Comparison of ENCODE assay signal across 8 mouse cellular contexts in the genomic region with DNA sequence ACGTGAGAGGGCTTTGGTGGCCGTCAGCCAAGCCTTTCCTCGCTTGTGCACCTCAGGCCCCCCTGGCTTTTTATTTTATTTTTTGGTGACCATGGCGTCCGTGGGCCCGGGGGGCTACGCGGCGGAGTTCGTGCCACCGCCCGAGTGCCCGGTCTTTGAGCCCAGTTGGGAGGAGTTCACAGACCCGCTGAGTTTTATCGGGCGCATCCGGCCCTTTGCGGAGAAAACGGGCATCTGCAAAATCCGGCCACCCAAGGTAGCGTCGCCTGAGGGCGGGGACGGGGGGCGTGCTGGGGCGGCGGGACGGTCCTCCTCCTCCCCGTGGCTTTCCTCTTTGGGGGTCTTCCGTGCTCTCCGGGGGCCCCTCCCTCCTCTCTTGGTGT. TPM values are rescaled to one million over a fixed set of nuclear protein-coding genes. Genes with fewer than 3 reads are reported as not detected.
DNase-seq lines count a peak whose midpoint lies in the region; ATAC-seq lines count a peak whose summit lies in the region.

No protein-coding gene starts in this region.

- DNase-seq in kidney, adult 8-10 months: no peak
- DNase-seq in c-Kit-positive CD71-negative TER-119-negative erythroid progenitor cells, embryonic 14.5 days (ENCODE audit: low read depth): peak; percentile 20
- DNase-seq in midbrain, embryonic 14.5 days: no peak
- DNase-seq in gastrocnemius, adult 8-10 months (ENCODE audit: low spot score in 2 of 2): no peak
- no peak for DNase-seq in left cerebral cortex, postnatal 25 days (ENCODE audit: low spot score in 2 of 2)

- H3K9ac ChIP-seq in kidney, embryonic 14.5 days (ENCODE audit: low read depth, low read length): peak overlapping the region; percentile 92
- H3K9ac ChIP-seq in hindbrain, embryonic 16.5 days (ENCODE audit: low read depth, low read length): peak overlapping the region; percentile 88
- peak overlapping the region; percentile 86 for H3K9ac ChIP-seq in midbrain, embryonic 14.5 days (replicated peaks; ENCODE audit: low read length)

- WGBS in kidney, embryonic 14.5 days: under 1% methylated on average over 31 of the region's 31 CpGs
- WGBS in hindbrain, embryonic 16.5 days: under 1% methylated on average over 29 of the region's 31 CpGs
- WGBS in midbrain, embryonic 14.5 days: under 1% methylated on average over 31 of the region's 31 CpGs

- H3K27me3 ChIP-seq in kidney, embryonic 14.5 days (ENCODE audit: control insufficient read depth, insufficient read depth, low read length): no peaks in the 10 kb centered on the region
- H3K27me3 ChIP-seq in hindbrain, embryonic 16.5 days (replicated peaks; ENCODE audit: control insufficient read depth, insufficient read depth, low read length): no peaks in the 10 kb centered on the region
- no peaks in the 10 kb centered on the region for H3K27me3 ChIP-seq in midbrain, embryonic 14.5 days (ENCODE audit: control insufficient read depth, insufficient read depth, low read length)

- H3K4me2 ChIP-seq in kidney, embryonic 14.5 days (replicated peaks; ENCODE audit: low read depth, low read length): peak overlapping the region; percentile 91
- peak overlapping the region; percentile 86 for H3K4me2 ChIP-seq in hindbrain, embryonic 16.5 days (ENCODE audit: low read length)
- peak overlapping the region; percentile 64 for H3K4me2 ChIP-seq in midbrain, embryonic 14.5 days (ENCODE audit: low read length)

- H3K27ac ChIP-seq in kidney, embryonic 14.5 days (ENCODE audit: low read depth, low read length): peak overlapping the region; percentile 96
- peak overlapping the region; percentile 92 for H3K27ac ChIP-seq in hindbrain, embryonic 16.5 days (ENCODE audit: low read depth, low read length)
- H3K27ac ChIP-seq in midbrain, embryonic 14.5 days (replicated peaks; ENCODE audit: low read depth, low read length): peak overlapping the region; percentile 96

- peaks cover 23% of the 10 kb centered on the region for H3K36me3 ChIP-seq in kidney, embryonic 14.5 days (ENCODE audit: control insufficient read depth, insufficient read depth, low read length)
- peaks cover 15% of the 10 kb centered on the region for H3K36me3 ChIP-seq in hindbrain, embryonic 16.5 days (ENCODE audit: control insufficient read depth, insufficient read depth, low read length)
- H3K36me3 ChIP-seq in midbrain, embryonic 14.5 days (ENCODE audit: control insufficient read depth, insufficient read depth, low read length): peaks cover 28% of the 10 kb centered on the region

- peaks cover 9% of the 10 kb centered on the region for H3K4me1 ChIP-seq in kidney, embryonic 14.5 days (ENCODE audit: control insufficient read depth, insufficient read depth, low read length)
- peaks cover 15% of the 10 kb centered on the region for H3K4me1 ChIP-seq in hindbrain, embryonic 16.5 days (ENCODE audit: control insufficient read depth, insufficient read depth, low read depth, low read length)
- H3K4me1 ChIP-seq in midbrain, embryonic 14.5 days (ENCODE audit: control insufficient read depth, insufficient read depth, low read length): peaks cover 19% of the 10 kb centered on the region

- intact Hi-C loops in left cerebral cortex, postnatal 25 days (cut with DNase I): no loop called here

- no peaks in the 10 kb centered on the region for H3K9me3 ChIP-seq in kidney, embryonic 14.5 days (ENCODE audit: control insufficient read depth, low read length)
- H3K9me3 ChIP-seq in hindbrain, embryonic 16.5 days (ENCODE audit: control insufficient read depth, low read length): no peaks in the 10 kb centered on the region
- no peaks in the 10 kb centered on the region for H3K9me3 ChIP-seq in midbrain, embryonic 14.5 days (ENCODE audit: control insufficient read depth, low read length)

- peak; percentile 53 for ATAC-seq in kidney, embryonic 14.5 days (ENCODE audit: low FRiP score, low TSS enrichment)
- ATAC-seq in hindbrain, embryonic 16.5 days: peak; percentile 5
- ATAC-seq in midbrain, embryonic 14.5 days (ENCODE audit: low FRiP score, low TSS enrichment): peak; percentile 34
- ATAC-seq in CD4-positive, CD25-positive, alpha-beta regulatory T cell, adult 4 months: no peak

- peak overlapping the region; percentile 99 for H3K4me3 ChIP-seq in kidney, embryonic 14.5 days (ENCODE audit: low read length)
- peak overlapping the region; percentile 88 for H3K4me3 ChIP-seq in hindbrain, embryonic 16.5 days (ENCODE audit: low read length)
- H3K4me3 ChIP-seq in midbrain, embryonic 14.5 days (replicated peaks; ENCODE audit: low read depth, low read length): peak overlapping the region; percentile 96

RNA-seq across cellular contexts. Expression of a gene that starts 0.3 kb away (rescaled TPM):
- polyA plus RNA-seq in kidney, embryonic 14.5 days (2014; fragmentation: Nextera tagmentation; extraction: Ambion mirVana): 23.5 and 25.7 TPM in 2 replicates
- 11.7 and 12.1 TPM in 2 replicates for polyA plus RNA-seq in hindbrain, embryonic 16.5 days (2015; fragmentation: Nextera tagmentation; extraction: Ambion mirVana)
- polyA plus RNA-seq in midbrain, embryonic 14.5 days (2014; fragmentation: Nextera tagmentation; extraction: Ambion mirVana): 11.1 and 13.8 TPM in 2 replicates
- 1 to 10 TPM; 2.4 to 2.9 (median 2.7) TPM for total RNA-seq in gastrocnemius, adult 8-10 months (2022)
- polyA plus RNA-seq in CD4-positive, CD25-positive, alpha-beta regulatory T cell, adult 4 months (2017; shearing (Covaris generic)): 10 to 100 TPM in 1 of 2 experiments, 1 to 10 TPM in 1; 8.9 to 15.0 TPM
- 1 to 10 TPM; 4.1 to 4.7 TPM for total RNA-seq in left cerebral cortex, postnatal 25 days (2021)

RNA-seq across cellular contexts. Expression of a gene that starts 0.6 kb away (rescaled TPM):
- 43.1 and 59.4 TPM in 2 replicates for polyA plus RNA-seq in kidney, embryonic 14.5 days (2014; fragmentation: Nextera tagmentation; extraction: Ambion mirVana)
- 26.3 and 29.0 TPM in 2 replicates for polyA plus RNA-seq in hindbrain, embryonic 16.5 days (2015; fragmentation: Nextera tagmentation; extraction: Ambion mirVana)
- 34.4 and 53.9 TPM in 2 replicates for polyA plus RNA-seq in midbrain, embryonic 14.5 days (2014; fragmentation: Nextera tagmentation; extraction: Ambion mirVana)
- 10 to 100 TPM; 18.2 to 21.1 (median 19.1) TPM for total RNA-seq in gastrocnemius, adult 8-10 months (2022)
- 10 to 100 TPM; 82.2 to 92.8 TPM for polyA plus RNA-seq in CD4-positive, CD25-positive, alpha-beta regulatory T cell, adult 4 months (2017; shearing (Covaris generic))
- 10 to 100 TPM; 40.3 to 42.1 TPM for total RNA-seq in left cerebral cortex, postnatal 25 days (2021)
